Mouse (Mus musculus) cerebellum, postnatal 25 days (tissue): ENCODE data around the gene Egln2.

ENCODE experiments used
- DNase-seq, 2 experiments: peaks; one replicate each; pipeline ENCODE4 v3.0.0; 2021; ENCODE audit warnings: mixed read lengths in 2 of 2

Gene Egln2

GRCm38 (mm10) chr7:27166614-27167474 is at the start of gene Egln2:
Gene Egln2 (minus strand): TSS chr7:27166802.
- DNase-seq: peak; percentile 96 to 98

- DNase-seq: peak; percentile 40 to 51
Observed at GRCm38 (mm10) chr7:27212626-27213025, 46.0 kb upstream of the Egln2 start.

GRCm38 (mm10) chr7:27203730-27204449 is 37.3 kb upstream of the Egln2 start:
- DNase-seq: peak; percentile 64 to 73

- no peak for DNase-seq
Observed at GRCm38 (mm10) chr7:27198779-27199178, 32.2 kb upstream of the Egln2 start.

- DNase-seq: no peak
Observed at GRCm38 (mm10) chr7:27198355-27198754, 31.8 kb upstream of the Egln2 start.

- no peak for DNase-seq
Observed at GRCm38 (mm10) chr7:27197634-27198033, 31.0 kb upstream of the Egln2 start.

GRCm38 (mm10) chr7:27197136-27197535 is 30.5 kb upstream of the Egln2 start:
- DNase-seq: no peak

GRCm38 (mm10) chr7:27195681-27196611 is 29.3 kb upstream of the Egln2 start, which contains the start of the genes BC024978 and Snrpa:
Gene BC024978 (plus strand): TSS chr7:27195781.
Gene Snrpa (minus strand): TSS chr7:27196271.
- peak; percentile 91 to 96 for DNase-seq

- DNase-seq: no peak
Observed at GRCm38 (mm10) chr7:27193731-27194130, 27.1 kb upstream of the Egln2 start.

GRCm38 (mm10) chr7:27192434-27192833 is 25.8 kb upstream of the Egln2 start:
- no peak for DNase-seq

- DNase-seq: peak in 1 of 2 experiments; percentile 28
Observed at GRCm38 (mm10) chr7:27189271-27189931, 22.8 kb upstream of the Egln2 start.

- DNase-seq: no peak
Observed at GRCm38 (mm10) chr7:27185986-27186385, 19.4 kb upstream of the Egln2 start.

- DNase-seq: peak in 1 of 2 experiments; percentile 52
Observed at GRCm38 (mm10) chr7:27184964-27185363, 18.4 kb upstream of the Egln2 start.

- no peak for DNase-seq
Observed at GRCm38 (mm10) chr7:27182498-27182897, 15.9 kb upstream of the Egln2 start.

- no peak for DNase-seq
Observed at GRCm38 (mm10) chr7:27180837-27181695, 14.5 kb upstream of the Egln2 start, which contains the start of the genes Gm21983 and Mia. Gene Gm21983 (minus strand): TSS chr7:27181086. Gene Mia (minus strand): TSS chr7:27181157.

- peak in 1 of 2 experiments; percentile 54 for DNase-seq
Observed at GRCm38 (mm10) chr7:27180036-27180435, 13.4 kb upstream of the Egln2 start.

GRCm38 (mm10) chr7:27179217-27179918 is 12.8 kb upstream of the Egln2 start:
- DNase-seq: no peak

- DNase-seq: peak; percentile 99
Observed at GRCm38 (mm10) chr7:27178324-27179216, 12.0 kb upstream of the Egln2 start, which contains the start of gene Rab4b. Gene Rab4b (minus strand): TSS chr7:27178896.

GRCm38 (mm10) chr7:27177942-27178323 is 11.3 kb upstream of the Egln2 start:
- no peak for DNase-seq
